Mouse (Mus musculus) left cerebral cortex, postnatal 10 days (tissue): ENCODE results near the gene Slc22a12. TPM values are rescaled to one million over a fixed set of nuclear protein-coding genes. Genes with fewer than 3 reads are reported as not detected.
A peak's percentile ranks its signal among the peaks of the same experiment; 100 is the strongest.

ENCODE experiments used
- DNase-seq, 2 experiments: peaks; one replicate each; pipeline ENCODE4 v3.0.0; 2021 to 2022; ENCODE audit warnings: low spot score in 2 of 2, mixed read lengths in 1 of 2; ENCODE audit errors: extremely low spot score in 1 of 2
- intact Hi-C: fragments of 180-260 bp; cut with DNase I; formaldehyde crosslinking; loops from one replicate; pipeline ENCODE4 v1.15.1; 2025
- microRNA-seq: library from miRNA; unstranded; fragments of <30 nt; microRNA quantifications from one replicate; pipeline ENCODE4 v1.2.0, GENCODE M21; 2022
- total RNA-seq, 2 experiments: library from RNA; stranded (reverse); gene quantifications; 2 replicates each; pipeline ENCODE4 v1.2.3; 2021

Slc22a12 gene
- total RNA-seq, 2 experiments from 2014 or later = 0.28 to 0.51 TPM

GRCm38 (mm10) chr19:6498350-6499131 is 44.3 kb downstream of the Slc22a12 start:
- intact Hi-C loops = no loop called here

GRCm38 (mm10) chr19:6497803-6498202 is 45.0 kb downstream of the Slc22a12 start:
- DNase-seq = no peak
- intact Hi-C loops = no loop called here

More at GRCm38 (mm10) chr19:6498350-6499131, 44.3 kb downstream of the Slc22a12 start:
- peak in 1 of 2 experiments; percentile 64 for DNase-seq

GRCm38 (mm10) chr19:6497150-6497801 is 45.6 kb downstream of the Slc22a12 start:
- intact Hi-C loops = no loop called here
- DNase-seq = peak; percentile 75 to 86

GRCm38 (mm10) chr19:6496462-6497149 is 46.2 kb downstream of the Slc22a12 start:
- intact Hi-C loops = no loop called here

GRCm38 (mm10) chr19:6495714-6496113 is 47.1 kb downstream of the Slc22a12 start:
- no peak for DNase-seq
- intact Hi-C loops = no loop called here

More at GRCm38 (mm10) chr19:6496462-6497149, 46.2 kb downstream of the Slc22a12 start:
- DNase-seq = no peak

GRCm38 (mm10) chr19:6494504-6495170 is 48.2 kb downstream of the Slc22a12 start:
- intact Hi-C loops = loop anchor here (5.0 kb wide), 2 partner anchors 358 to 428 kb away; partner anchors contain the start of gene Esrra
- DNase-seq = no peak

- intact Hi-C loops = loop anchor here (5.0 kb wide), 2 partner anchors 358 to 428 kb away; partner anchors contain the start of gene Esrra
- DNase-seq = no peak
Observed at GRCm38 (mm10) chr19:6494032-6494431, 48.8 kb downstream of the Slc22a12 start.

GRCm38 (mm10) chr19:6493219-6493618 is 49.6 kb downstream of the Slc22a12 start:
- DNase-seq = no peak
- intact Hi-C loops = loop anchor here (5.0 kb wide), 2 partner anchors 359 to 429 kb away; partner anchors contain the start of gene Esrra

- DNase-seq = peak; percentile 79 to 83
- intact Hi-C loops = loop anchor here (5.0 kb wide), 2 partner anchors 360 to 430 kb away; partner anchors contain the start of gene Esrra
Observed at GRCm38 (mm10) chr19:6492124-6492523, 50.7 kb downstream of the Slc22a12 start.

- intact Hi-C loops = loop anchor here (5.0 kb wide), 2 partner anchors 361 to 431 kb away; partner anchors contain the start of gene Esrra
- DNase-seq = no peak
Observed at GRCm38 (mm10) chr19:6491538-6491937, 51.3 kb downstream of the Slc22a12 start.

- intact Hi-C loops = loop anchor here (1.0 kb wide), 2 partner anchors 88 to 174 kb away; no protein-coding TSS in a partner anchor
- DNase-seq = peak; percentile 88 to 90
Observed at GRCm38 (mm10) chr19:6489030-6489429, 53.8 kb downstream of the Slc22a12 start.

Small RNAs within 50 kb of the gene (microRNA-seq; reads per million reads assigned to microRNA genes)
- gene Gm26460 = not detected

Other genes with a start within 250 kb of the Slc22a12 start
- 1 to 10 TPM; 2.6 to 4.8 TPM for gene Cdc42bpg, start 236.6 kb downstream of the Slc22a12 start, total RNA-seq
- 10 to 100 TPM; 65.8 to 66.4 TPM for gene Men1, start 208.1 kb downstream of the Slc22a12 start, total RNA-seq
- 10 to 100 TPM; 72.1 to 80.9 TPM for gene Map4k2, start 201.9 kb downstream of the Slc22a12 start, total RNA-seq
- gene Sf1, start 179.3 kb downstream of the Slc22a12 start, total RNA-seq = 100 to 1,000 TPM; 178 to 194 TPM
- gene Pygm, start 158.6 kb downstream of the Slc22a12 start, total RNA-seq = 10 to 100 TPM; 17.0 to 17.1 TPM
- gene Rasgrp2, start 143.7 kb downstream of the Slc22a12 start, total RNA-seq = 100 to 1,000 TPM; 179 to 190 TPM
- gene Nrxn2, start 124.3 kb downstream of the Slc22a12 start, total RNA-seq = 100 to 1,000 TPM; 809 to 835 TPM